Comparison of ENCODE assay signal across 14 mouse cellular contexts in genomic region chr2:71779266-71779888, GRCm38 (mm10). TPM values are rescaled to one million over a fixed set of nuclear protein-coding genes. Genes with fewer than 3 reads are reported as not detected.
DNase-seq lines count a peak whose midpoint lies in the region; ATAC-seq and TF ChIP-seq lines count a peak whose summit lies in the region.
"Had no signal": no experiment of that assay in that cellular context is flagged by ENCODE, and none has a peak within 500 bp of the region (broad histone marks: within the 10 kb centered on the region; RNA-seq: fewer than 3 reads in every experiment).

No protein-coding gene starts in this region.

- H3K4me1 ChIP-seq in intestine, embryonic 14.5 days (replicated peaks; ENCODE audit: control insufficient read depth, insufficient read depth, low read length) = no peaks in the 10 kb centered on the region
- no peaks in the 10 kb centered on the region for H3K4me1 ChIP-seq in intestine, postnatal 0 days (replicated peaks; ENCODE audit: control insufficient read depth, insufficient read depth, low read length)
- 0 out of 2 replicates have a peak, but pooled peaks cover 3% of the 10 kb centered on the region for H3K4me1 ChIP-seq in stomach, embryonic 15.5 days
- H3K4me1 ChIP-seq in stomach, postnatal 0 days (replicated peaks; ENCODE audit: control insufficient read depth, insufficient read depth) = no peaks in the 10 kb centered on the region
- H3K4me1 ChIP-seq in intestine, embryonic 15.5 days (replicated peaks) = no peaks in the 10 kb centered on the region
- H3K4me1 ChIP-seq in midbrain, embryonic 14.5 days (ENCODE audit: control insufficient read depth, insufficient read depth, low read length) = 0 out of 2 replicates have a peak, but pooled peaks cover 11% of the 10 kb centered on the region

- H3K4me3 ChIP-seq in intestine, embryonic 14.5 days (ENCODE audit: low read depth, low read length) = no peak overlapping the region
- no peak overlapping the region for H3K4me3 ChIP-seq in intestine, postnatal 0 days (ENCODE audit: low read depth, low read length)
- no peak overlapping the region for H3K4me3 ChIP-seq in stomach, embryonic 15.5 days (replicated peaks)
- no peak overlapping the region for H3K4me3 ChIP-seq in stomach, postnatal 0 days (ENCODE audit: low read depth, low read length)
- H3K4me3 ChIP-seq in intestine, embryonic 15.5 days (replicated peaks) = no peak overlapping the region
- H3K4me3 ChIP-seq in midbrain, embryonic 14.5 days (replicated peaks; ENCODE audit: low read depth, low read length) = no peak overlapping the region
- H3K4me3 ChIP-seq: hindbrain, embryonic 10.5 days had no signal

- ATAC-seq in intestine, embryonic 14.5 days (replicated peaks; ENCODE audit: low FRiP score, low TSS enrichment, low read depth) = 0 out of 2 replicates have a peak, but pooled peaks have one; percentile 19
- ATAC-seq in intestine, postnatal 0 days = no peak
- ATAC-seq in stomach, embryonic 15.5 days (ENCODE audit: insufficient read depth, low FRiP score, low read depth) = peak; percentile 22; the same call in 1 of the 2 replicates
- ATAC-seq in stomach, postnatal 0 days (ENCODE audit: low FRiP score, low TSS enrichment) = no peak
- ATAC-seq in intestine, embryonic 15.5 days = peak; percentile 45
- no peak for ATAC-seq in midbrain, embryonic 14.5 days (ENCODE audit: low FRiP score, low TSS enrichment)

- DNase-seq in intestine, embryonic 14.5 days (ENCODE audit: low spot score) = no peak
- DNase-seq in stomach, postnatal 0 days (ENCODE audit: low spot score) = no peak
- no peak for DNase-seq in right cerebral cortex, adult 2 months (ENCODE audit: low spot score in 2 of 2)
- no peak for DNase-seq in left cerebral cortex, postnatal 14 days (ENCODE audit: low spot score in 2 of 2)
- no peak for DNase-seq in midbrain, embryonic 14.5 days
- DNase-seq: adrenal gland, postnatal 25 days; cerebellum, adult 18-20 months; kidney, adult 8-10 months; thymus, postnatal 14 days had no signal

- H3K27ac ChIP-seq in intestine, embryonic 14.5 days (ENCODE audit: low read depth) = peak overlapping the region; percentile 47
- no peak overlapping the region for H3K27ac ChIP-seq in intestine, postnatal 0 days (ENCODE audit: low read depth, low read length)
- peak overlapping the region; percentile 26; the same call in 1 of the 2 replicates for H3K27ac ChIP-seq in stomach, embryonic 15.5 days
- H3K27ac ChIP-seq in stomach, postnatal 0 days (replicated peaks) = no peak overlapping the region
- peak overlapping the region; percentile 29; the same call in 1 of the 2 replicates for H3K27ac ChIP-seq in intestine, embryonic 15.5 days
- no peak overlapping the region for H3K27ac ChIP-seq in midbrain, embryonic 14.5 days (replicated peaks; ENCODE audit: low read depth, low read length)

- whole genome bisulfite sequencing in intestine, embryonic 14.5 days = 35% methylated on average over 5 of the region's 5 CpGs
- WGBS in intestine, postnatal 0 days = 53% methylated on average over 5 of the region's 5 CpGs
- 40% methylated on average over 5 of the region's 5 CpGs for WGBS in stomach, embryonic 15.5 days
- 50% methylated on average over 5 of the region's 5 CpGs for WGBS in stomach, postnatal 0 days
- WGBS in intestine, embryonic 15.5 days = 44% methylated on average over 5 of the region's 5 CpGs
- 71% methylated on average over 5 of the region's 5 CpGs for WGBS in midbrain, embryonic 14.5 days

- no peaks in the 10 kb centered on the region for H3K27me3 ChIP-seq in intestine, embryonic 14.5 days (replicated peaks; ENCODE audit: control insufficient read depth, insufficient read depth, low read length)
- no peaks in the 10 kb centered on the region for H3K27me3 ChIP-seq in intestine, postnatal 0 days (replicated peaks; ENCODE audit: control insufficient read depth, insufficient read depth, low read length)
- no peaks in the 10 kb centered on the region for H3K27me3 ChIP-seq in stomach, embryonic 15.5 days (replicated peaks)
- no peaks in the 10 kb centered on the region for H3K27me3 ChIP-seq in stomach, postnatal 0 days (ENCODE audit: control insufficient read depth, insufficient read depth, low read length)
- no peaks in the 10 kb centered on the region for H3K27me3 ChIP-seq in intestine, embryonic 15.5 days (replicated peaks)
- no peaks in the 10 kb centered on the region for H3K27me3 ChIP-seq in midbrain, embryonic 14.5 days (ENCODE audit: control insufficient read depth, insufficient read depth, low read length)
- H3K27me3 ChIP-seq: CH12.LX had no signal

- intact Hi-C loops in left cerebral cortex, postnatal 14 days (cut with DNase I) = no loop called here

- H3K9me3 ChIP-seq in intestine, embryonic 14.5 days (ENCODE audit: control insufficient read depth, low read length) = no peaks in the 10 kb centered on the region
- no peaks in the 10 kb centered on the region for H3K9me3 ChIP-seq in intestine, postnatal 0 days (ENCODE audit: control insufficient read depth)
- no peaks in the 10 kb centered on the region for H3K9me3 ChIP-seq in stomach, embryonic 15.5 days
- H3K9me3 ChIP-seq in stomach, postnatal 0 days (ENCODE audit: control insufficient read depth, low read length) = no peaks in the 10 kb centered on the region
- no peaks in the 10 kb centered on the region for H3K9me3 ChIP-seq in intestine, embryonic 15.5 days
- H3K9me3 ChIP-seq in midbrain, embryonic 14.5 days (ENCODE audit: control insufficient read depth, low read length) = no peaks in the 10 kb centered on the region
- H3K9me3 ChIP-seq: hindbrain, embryonic 10.5 days had no signal

- no peak for TF ChIP-seq EP300 in stomach, postnatal 0 days (optimal IDR thresholded peaks at IDR 0.05)

- H3K9ac ChIP-seq in intestine, embryonic 14.5 days (ENCODE audit: low read length) = no peak overlapping the region
- no peak overlapping the region for H3K9ac ChIP-seq in intestine, postnatal 0 days (ENCODE audit: low read depth, low read length)
- H3K9ac ChIP-seq in stomach, embryonic 15.5 days = no peak overlapping the region
- no peak overlapping the region for H3K9ac ChIP-seq in stomach, postnatal 0 days (ENCODE audit: low read length)
- H3K9ac ChIP-seq in intestine, embryonic 15.5 days = no peak overlapping the region
- H3K9ac ChIP-seq in midbrain, embryonic 14.5 days (replicated peaks; ENCODE audit: low read length) = no peak overlapping the region

- TF ChIP-seq CTCF in intestine, postnatal 0 days (IDR thresholded peaks at IDR 0.05; ENCODE audit: low read depth) = no peak
- no peak for TF ChIP-seq CTCF in stomach, postnatal 0 days (IDR thresholded peaks at IDR 0.05; ENCODE audit: low read depth)

- no peak overlapping the region; the same call in 1 of the 2 replicates for H3K4me2 ChIP-seq in intestine, embryonic 14.5 days (ENCODE audit: low read length)
- H3K4me2 ChIP-seq in intestine, postnatal 0 days (replicated peaks; ENCODE audit: low read depth) = no peak overlapping the region
- H3K4me2 ChIP-seq in stomach, embryonic 15.5 days = no peak overlapping the region
- H3K4me2 ChIP-seq in stomach, postnatal 0 days (replicated peaks; ENCODE audit: low read depth) = no peak overlapping the region
- no peak overlapping the region for H3K4me2 ChIP-seq in intestine, embryonic 15.5 days (replicated peaks)
- H3K4me2 ChIP-seq in midbrain, embryonic 14.5 days (ENCODE audit: low read length) = no peak overlapping the region

- no peaks in the 10 kb centered on the region for H3K36me3 ChIP-seq in intestine, embryonic 14.5 days (ENCODE audit: control insufficient read depth, insufficient read depth, low read length)
- no peaks in the 10 kb centered on the region for H3K36me3 ChIP-seq in intestine, postnatal 0 days (ENCODE audit: control insufficient read depth, insufficient read depth)
- H3K36me3 ChIP-seq in stomach, embryonic 15.5 days = no peaks in the 10 kb centered on the region
- H3K36me3 ChIP-seq in stomach, postnatal 0 days (ENCODE audit: control insufficient read depth, insufficient read depth, low read length) = no peaks in the 10 kb centered on the region
- H3K36me3 ChIP-seq in intestine, embryonic 15.5 days = no peaks in the 10 kb centered on the region
- no peaks in the 10 kb centered on the region for H3K36me3 ChIP-seq in midbrain, embryonic 14.5 days (ENCODE audit: control insufficient read depth, insufficient read depth, low read length)
- H3K36me3 ChIP-seq: hindbrain, embryonic 10.5 days had no signal

RNA-seq across cellular contexts. Expression of gene Itga6, which starts 34.0 kb away (rescaled TPM):
- polyA plus RNA-seq in intestine, embryonic 14.5 days (2014; fragmentation: Nextera tagmentation; extraction: Ambion mirVana) = 56.2 and 62.1 TPM in 2 replicates
- polyA plus RNA-seq in intestine, postnatal 0 days (2015; fragmentation: Nextera tagmentation; extraction: Ambion mirVana) = 32.1 and 36.9 TPM in 2 replicates
- 61.8 and 74.1 TPM in 2 replicates for polyA plus RNA-seq in stomach, embryonic 15.5 days (2015; fragmentation: Nextera tagmentation; extraction: Ambion mirVana)
- 51.5 and 51.9 TPM in 2 replicates for polyA plus RNA-seq in stomach, postnatal 0 days (2015; fragmentation: Nextera tagmentation; extraction: Ambion mirVana)
- 47.6 and 48.1 TPM in 2 replicates for polyA plus RNA-seq in intestine, embryonic 15.5 days (2015; fragmentation: Nextera tagmentation; extraction: Ambion mirVana)
- total RNA-seq in left cerebral cortex, postnatal 14 days (2021) = 10 to 100 TPM; 27.1 to 29.7 TPM
- polyA plus RNA-seq in midbrain, embryonic 14.5 days (2014; fragmentation: Nextera tagmentation; extraction: Ambion mirVana) = 15.9 and 21.6 TPM in 2 replicates

Comparison
In these comparisons a context has a peak if more than half of its experiments do, and no peak if none do; other contexts are left out.
1. ATAC-seq: peak in intestine, embryonic 14.5 days (single experiment), stomach, embryonic 15.5 days (single experiment) and intestine, embryonic 15.5 days (single experiment); none in intestine, postnatal 0 days (single experiment), stomach, postnatal 0 days (single experiment) and midbrain, embryonic 14.5 days (single experiment).
2. H3K27ac ChIP-seq: peak in intestine, embryonic 14.5 days (single experiment), stomach, embryonic 15.5 days (single experiment) and intestine, embryonic 15.5 days (single experiment); none in intestine, postnatal 0 days (single experiment), stomach, postnatal 0 days (single experiment) and midbrain, embryonic 14.5 days (single experiment).